Mouse (Mus musculus) liver, adult (tissue): ENCODE measurements around the gene Mthfd2.

ENCODE experiments used
- GATA4 ChIP-seq: IDR thresholded peaks from 2 replicates; pipeline ENCODE4 v1.6.1; 2014; ENCODE audit warnings: mild to moderate bottlenecking, low read length; ENCODE audit not compliant: insufficient replicate concordance

The Mthfd2 gene

GRCm38 (mm10) chr6:83311206-83311605 lies 14.5 kb downstream of the Mthfd2 start:
- TF ChIP-seq GATA4, result no peak

GRCm38 (mm10) chr6:83309017-83309416 lies 16.7 kb downstream of the Mthfd2 start:
- TF ChIP-seq GATA4, result no peak

GRCm38 (mm10) chr6:83302264-83302663 lies 23.4 kb downstream of the Mthfd2 start:
- TF ChIP-seq GATA4, result no peak

GRCm38 (mm10) chr6:83301294-83301693 lies 24.4 kb downstream of the Mthfd2 start:
- TF ChIP-seq GATA4, result no peak

- TF ChIP-seq GATA4, result no peak
Observed at GRCm38 (mm10) chr6:83300447-83301229, 25.1 kb downstream of the Mthfd2 start.

- no peak for TF ChIP-seq GATA4
Observed at GRCm38 (mm10) chr6:83280256-83280955, 45.3 kb downstream of the Mthfd2 start.

- no peak for TF ChIP-seq GATA4
Observed at GRCm38 (mm10) chr6:83278881-83279280, 46.8 kb downstream of the Mthfd2 start.

- no peak for TF ChIP-seq GATA4
Observed at GRCm38 (mm10) chr6:83277151-83277550, 48.6 kb downstream of the Mthfd2 start.

- TF ChIP-seq GATA4, result no peak
Observed at GRCm38 (mm10) chr6:83273733-83274132, 52.0 kb downstream of the Mthfd2 start.

- peak; percentile 14; the same call in 1 of the 2 replicates for TF ChIP-seq GATA4
Observed at GRCm38 (mm10) chr6:83268144-83269010, 57.3 kb downstream of the Mthfd2 start.

GRCm38 (mm10) chr6:83267616-83268015 lies 58.1 kb downstream of the Mthfd2 start:
- no peak for TF ChIP-seq GATA4

- no peak for TF ChIP-seq GATA4
Observed at GRCm38 (mm10) chr6:83265653-83266052, 60.1 kb downstream of the Mthfd2 start.

GRCm38 (mm10) chr6:83265253-83265652 lies 60.5 kb downstream of the Mthfd2 start:
- TF ChIP-seq GATA4, result no peak

- no peak for TF ChIP-seq GATA4
Observed at GRCm38 (mm10) chr6:83264516-83264915, 61.2 kb downstream of the Mthfd2 start.
